Mouse (Mus musculus): ENCODE data around the gene Ctr9. TPM values are rescaled to one million over a fixed set of nuclear protein-coding genes. Genes with fewer than 3 reads are reported as not detected.

Ctr9 gene
- polyA plus RNA-seq, 1 experiment from 2014 or later: 53.6 TPM

GRCm38 (mm10) chr7:111059527-111059926, 30.8 kb downstream of the Ctr9 start:
- 75% methylated on average over 5 of the region's 5 CpGs for WGBS
- H3K9ac ChIP-seq (ENCODE audit: low read depth, low read length): no peak overlapping the region
- H3K4me1 ChIP-seq (replicated peaks; ENCODE audit: control insufficient read depth, insufficient read depth, low read length): peaks cover under 1% of the 10 kb centered on the region; the same call in 1 of the 2 replicates
- H3K27me3 ChIP-seq (replicated peaks; ENCODE audit: control insufficient read depth, insufficient read depth, low read length): no peaks in the 10 kb centered on the region
- no peak for ATAC-seq (replicated peaks; ENCODE audit: low FRiP score)
- no peak overlapping the region for H3K27ac ChIP-seq (ENCODE audit: low read depth, low read length)
- H3K9me3 ChIP-seq (ENCODE audit: control insufficient read depth, low read length): no peaks in the 10 kb centered on the region
- H3K4me3 ChIP-seq (ENCODE audit: low read depth, low read length): no peak overlapping the region
- H3K4me2 ChIP-seq: no peak overlapping the region
- H3K36me3 ChIP-seq (ENCODE audit: control insufficient read depth, insufficient read depth, low read length): peaks cover 9% of the 10 kb centered on the region
- no peak for DNase-seq (ENCODE audit: low spot score)

GRCm38 (mm10) chr7:111062971-111063370, 34.2 kb downstream of the Ctr9 start:
- Histone ChIP-seq H3K4me1 (replicated peaks; ENCODE audit: control insufficient read depth, insufficient read depth, low read length) (no peaks in the 10 kb centered on the region), H3K27ac (ENCODE audit: low read depth, low read length) (no peak overlapping the region), H3K4me3 (ENCODE audit: low read depth, low read length) (no peak overlapping the region), H3K4me2 (no peak overlapping the region), H3K9ac (ENCODE audit: low read depth, low read length) (no peak overlapping the region), H3K27me3 (replicated peaks; ENCODE audit: control insufficient read depth, insufficient read depth, low read length) (no peaks in the 10 kb centered on the region), H3K36me3 (ENCODE audit: control insufficient read depth, insufficient read depth, low read length) (peaks cover 5% of the 10 kb centered on the region), H3K9me3 (ENCODE audit: control insufficient read depth, low read length) (peaks cover 4% of the 10 kb centered on the region)
- WGBS: 100% methylated on average over 1 of the region's 1 CpGs
- DNase-seq (ENCODE audit: low spot score): no peak
- ATAC-seq (replicated peaks; ENCODE audit: low FRiP score): no peak

GRCm38 (mm10) chr7:111068181-111068580, 39.4 kb downstream of the Ctr9 start:
- peak; percentile 28 for DNase-seq (ENCODE audit: low spot score)
- no peak overlapping the region for H3K9ac ChIP-seq (ENCODE audit: low read depth, low read length)
- no peak overlapping the region for H3K27ac ChIP-seq (ENCODE audit: low read depth, low read length)
- no peaks in the 10 kb centered on the region for H3K4me1 ChIP-seq (replicated peaks; ENCODE audit: control insufficient read depth, insufficient read depth, low read length)
- peaks cover 9% of the 10 kb centered on the region for H3K9me3 ChIP-seq (ENCODE audit: control insufficient read depth, low read length)
- no peak overlapping the region for H3K4me2 ChIP-seq
- ATAC-seq (replicated peaks; ENCODE audit: low FRiP score): no peak
- H3K27me3 ChIP-seq (replicated peaks; ENCODE audit: control insufficient read depth, insufficient read depth, low read length): no peaks in the 10 kb centered on the region
- 93% methylated on average over 3 of the region's 3 CpGs for WGBS
- no peak overlapping the region for H3K4me3 ChIP-seq (ENCODE audit: low read depth, low read length)
- peaks cover 51% of the 10 kb centered on the region for H3K36me3 ChIP-seq (ENCODE audit: control insufficient read depth, insufficient read depth, low read length)

GRCm38 (mm10) chr7:111069439-111070166, 40.9 kb downstream of the Ctr9 start:
- H3K9ac ChIP-seq (ENCODE audit: low read depth, low read length): no peak overlapping the region
- DNase-seq (ENCODE audit: low spot score) (no peak), ATAC-seq (replicated peaks; ENCODE audit: low FRiP score) (peak; percentile 42)
- H3K27ac ChIP-seq (ENCODE audit: low read depth, low read length): no peak overlapping the region
- H3K36me3 ChIP-seq (ENCODE audit: control insufficient read depth, insufficient read depth, low read length): peaks cover 61% of the 10 kb centered on the region
- H3K4me2 ChIP-seq: no peak overlapping the region
- H3K27me3 ChIP-seq (replicated peaks; ENCODE audit: control insufficient read depth, insufficient read depth, low read length): no peaks in the 10 kb centered on the region
- peaks cover 9% of the 10 kb centered on the region for H3K9me3 ChIP-seq (ENCODE audit: control insufficient read depth, low read length)
- no peak overlapping the region for H3K4me3 ChIP-seq (ENCODE audit: low read depth, low read length)
- 91% methylated on average over 7 of the region's 7 CpGs for WGBS
- no peaks in the 10 kb centered on the region for H3K4me1 ChIP-seq (replicated peaks; ENCODE audit: control insufficient read depth, insufficient read depth, low read length)

- no peaks in the 10 kb centered on the region for H3K4me1 ChIP-seq (replicated peaks; ENCODE audit: control insufficient read depth, insufficient read depth, low read length)
- peaks cover 9% of the 10 kb centered on the region for H3K9me3 ChIP-seq (ENCODE audit: control insufficient read depth, low read length)
- no peak overlapping the region for H3K4me3 ChIP-seq (ENCODE audit: low read depth, low read length)
- no peak overlapping the region for H3K4me2 ChIP-seq
- peaks cover 66% of the 10 kb centered on the region for H3K36me3 ChIP-seq (ENCODE audit: control insufficient read depth, insufficient read depth, low read length)
- H3K9ac ChIP-seq (ENCODE audit: low read depth, low read length): no peak overlapping the region
- WGBS: 97% methylated on average over 2 of the region's 2 CpGs
- ATAC-seq (replicated peaks; ENCODE audit: low FRiP score): 0 out of 2 replicates have a peak, but pooled peaks have one; percentile 11
- no peak overlapping the region for H3K27ac ChIP-seq (ENCODE audit: low read depth, low read length)
- H3K27me3 ChIP-seq (replicated peaks; ENCODE audit: control insufficient read depth, insufficient read depth, low read length): no peaks in the 10 kb centered on the region
- no peak for DNase-seq (ENCODE audit: low spot score)
Measured at GRCm38 (mm10) chr7:111070167-111070496, 41.4 kb downstream of the Ctr9 start.

- peaks cover 86% of the 10 kb centered on the region for H3K36me3 ChIP-seq (ENCODE audit: control insufficient read depth, insufficient read depth, low read length)
- H3K27ac ChIP-seq (ENCODE audit: low read depth, low read length): no peak overlapping the region
- H3K27me3 ChIP-seq (replicated peaks; ENCODE audit: control insufficient read depth, insufficient read depth, low read length): no peaks in the 10 kb centered on the region
- H3K4me3 ChIP-seq (ENCODE audit: low read depth, low read length): no peak overlapping the region
- H3K9me3 ChIP-seq (ENCODE audit: control insufficient read depth, low read length): peaks cover 9% of the 10 kb centered on the region
- no peak for DNase-seq (ENCODE audit: low spot score)
- no peak overlapping the region for H3K4me2 ChIP-seq
- H3K9ac ChIP-seq (ENCODE audit: low read depth, low read length): no peak overlapping the region
- WGBS: 91% methylated on average over 4 of the region's 4 CpGs
- no peaks in the 10 kb centered on the region for H3K4me1 ChIP-seq (replicated peaks; ENCODE audit: control insufficient read depth, insufficient read depth, low read length)
- ATAC-seq (replicated peaks; ENCODE audit: low FRiP score): no peak
Measured at GRCm38 (mm10) chr7:111072410-111072809, 43.7 kb downstream of the Ctr9 start.

GRCm38 (mm10) chr7:111075288-111075687, 46.5 kb downstream of the Ctr9 start:
- no peaks in the 10 kb centered on the region for H3K9me3 ChIP-seq (ENCODE audit: control insufficient read depth, low read length)
- 92% methylated on average over 4 of the region's 4 CpGs for WGBS
- no peak overlapping the region for H3K9ac ChIP-seq (ENCODE audit: low read depth, low read length)
- H3K4me3 ChIP-seq (ENCODE audit: low read depth, low read length): no peak overlapping the region
- no peaks in the 10 kb centered on the region for H3K27me3 ChIP-seq (replicated peaks; ENCODE audit: control insufficient read depth, insufficient read depth, low read length)
- no peak overlapping the region for H3K4me2 ChIP-seq
- DNase-seq (ENCODE audit: low spot score) (no peak), ATAC-seq (replicated peaks; ENCODE audit: low FRiP score) (no peak)
- H3K27ac ChIP-seq (ENCODE audit: low read depth, low read length): no peak overlapping the region
- H3K36me3 ChIP-seq (ENCODE audit: control insufficient read depth, insufficient read depth, low read length): peaks cover 85% of the 10 kb centered on the region
- peaks cover 9% of the 10 kb centered on the region for H3K4me1 ChIP-seq (replicated peaks; ENCODE audit: control insufficient read depth, insufficient read depth, low read length)

GRCm38 (mm10) chr7:111078271-111078670, 49.5 kb downstream of the Ctr9 start:
- Histone ChIP-seq H3K9ac (ENCODE audit: low read depth, low read length) (no peak overlapping the region), H3K9me3 (ENCODE audit: control insufficient read depth, low read length) (no peaks in the 10 kb centered on the region), H3K27ac (ENCODE audit: low read depth, low read length) (no peak overlapping the region), H3K27me3 (replicated peaks; ENCODE audit: control insufficient read depth, insufficient read depth, low read length) (no peaks in the 10 kb centered on the region), H3K36me3 (ENCODE audit: control insufficient read depth, insufficient read depth, low read length) (peaks cover 72% of the 10 kb centered on the region), H3K4me1 (replicated peaks; ENCODE audit: control insufficient read depth, insufficient read depth, low read length) (peaks cover 19% of the 10 kb centered on the region), H3K4me3 (ENCODE audit: low read depth, low read length) (no peak overlapping the region), H3K4me2 (no peak overlapping the region)
- no peak for DNase-seq (ENCODE audit: low spot score)
- no peak for ATAC-seq (replicated peaks; ENCODE audit: low FRiP score)
- WGBS: 97% methylated on average over 4 of the region's 4 CpGs

- Histone ChIP-seq H3K9me3 (ENCODE audit: control insufficient read depth, low read length) (no peaks in the 10 kb centered on the region), H3K27me3 (replicated peaks; ENCODE audit: control insufficient read depth, insufficient read depth, low read length) (no peaks in the 10 kb centered on the region), H3K27ac (ENCODE audit: low read depth, low read length) (no peak overlapping the region), H3K4me2 (peak overlapping the region; percentile 90), H3K4me1 (replicated peaks; ENCODE audit: control insufficient read depth, insufficient read depth, low read length) (peaks cover 19% of the 10 kb centered on the region), H3K4me3 (ENCODE audit: low read depth, low read length) (peak overlapping the region; percentile 100; the same call in 1 of the 2 replicates), H3K9ac (ENCODE audit: low read depth, low read length) (no peak overlapping the region), H3K36me3 (ENCODE audit: control insufficient read depth, insufficient read depth, low read length) (peaks cover 57% of the 10 kb centered on the region)
- DNase-seq (ENCODE audit: low spot score): no peak
- no peak for ATAC-seq (replicated peaks; ENCODE audit: low FRiP score)
- 87% methylated on average over 8 of the region's 8 CpGs for WGBS
Measured at GRCm38 (mm10) chr7:111080026-111080425, 51.3 kb downstream of the Ctr9 start.

Data from liver, embryonic 11.5 days (tissue).